Mouse (Mus musculus) lung, postnatal 14 days (tissue): ENCODE data around the gene 1700013G24Rik.
"Not testable (repeated sequence)": the region's sequence is repeated elsewhere in the genome, so short reads cannot be mapped to it uniquely, and the experiment has no call there.

ENCODE experiments used
- DNase-seq: peaks from one replicate; pipeline ENCODE4 v3.0.0; 2021

The 1700013G24Rik gene

DNA sequence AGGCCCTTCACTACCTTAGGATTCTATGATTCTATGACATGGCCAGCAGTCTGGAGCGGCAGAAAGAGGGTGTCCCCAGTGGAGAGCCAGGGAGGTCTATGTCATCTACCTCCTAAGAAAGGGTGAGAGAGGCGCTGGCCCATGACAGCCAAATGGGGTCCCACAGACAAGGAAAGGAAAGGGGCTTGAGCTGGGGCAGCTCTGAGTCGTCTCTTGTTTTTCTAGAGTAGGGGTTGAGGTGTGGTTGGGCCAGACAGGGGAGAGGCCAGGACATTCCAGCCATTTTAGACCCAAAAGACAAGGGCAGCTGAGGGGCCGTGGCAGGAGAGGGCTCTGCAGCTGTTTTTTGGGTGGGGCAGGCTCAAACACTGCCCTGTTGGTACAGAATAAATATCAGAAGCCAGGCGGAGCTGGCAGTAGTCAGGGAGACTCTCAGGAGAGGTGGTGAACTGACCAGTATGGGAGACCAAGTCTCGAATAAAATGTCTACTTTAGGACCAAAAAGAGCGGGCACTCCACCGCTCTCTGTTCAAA lies at the start of gene 1700013G24Rik:
TSS of gene 1700013G24Rik (plus strand) at position 51 of the 534 bp plus-strand sequence.
- no peak for DNase-seq

DNA sequence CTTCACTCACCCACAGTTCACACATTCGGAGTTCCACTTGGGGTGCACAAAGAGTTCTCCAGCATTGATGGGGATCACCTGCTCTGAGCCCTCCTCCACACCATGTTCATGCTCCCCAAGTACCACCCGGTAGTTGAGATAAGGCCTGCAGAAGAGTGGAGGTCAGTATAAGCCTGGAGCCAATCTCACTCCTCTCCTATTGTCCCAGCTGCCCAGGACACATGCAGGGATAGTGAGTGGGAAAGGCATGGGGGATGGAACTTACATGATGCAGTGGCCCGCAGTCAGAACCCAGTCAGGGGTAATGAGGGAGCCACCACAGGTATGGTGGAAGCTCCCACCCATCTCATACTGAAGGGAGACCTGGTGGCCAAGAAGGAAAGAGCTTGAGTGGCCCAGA lies 47.5 kb upstream of the 1700013G24Rik start:
- no peak for DNase-seq

DNA sequence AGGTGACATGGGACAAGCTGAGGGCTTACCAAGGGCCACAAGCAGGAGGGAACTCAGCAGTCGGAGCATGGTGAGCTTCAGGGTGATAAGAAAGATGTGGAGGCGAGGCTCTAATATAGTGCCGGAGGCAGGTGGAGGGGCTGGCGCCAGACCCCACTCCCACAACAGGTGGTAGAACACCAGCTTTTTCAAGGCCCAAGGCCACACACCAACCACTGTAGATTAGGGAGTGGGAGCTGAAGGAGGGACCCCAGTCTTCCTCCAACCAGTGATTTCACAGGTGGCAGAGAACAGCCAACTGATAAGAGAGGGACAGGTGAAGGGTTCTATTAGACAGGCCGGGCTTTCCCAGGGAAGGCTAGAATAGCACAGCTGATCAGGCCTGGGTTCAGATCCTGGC lies 43.4 kb upstream of the 1700013G24Rik start, which contains the start of gene Cela3a:
TSS of gene Cela3a (minus strand) at position 101 of the 400 bp plus-strand sequence.
- DNase-seq = no peak

DNA sequence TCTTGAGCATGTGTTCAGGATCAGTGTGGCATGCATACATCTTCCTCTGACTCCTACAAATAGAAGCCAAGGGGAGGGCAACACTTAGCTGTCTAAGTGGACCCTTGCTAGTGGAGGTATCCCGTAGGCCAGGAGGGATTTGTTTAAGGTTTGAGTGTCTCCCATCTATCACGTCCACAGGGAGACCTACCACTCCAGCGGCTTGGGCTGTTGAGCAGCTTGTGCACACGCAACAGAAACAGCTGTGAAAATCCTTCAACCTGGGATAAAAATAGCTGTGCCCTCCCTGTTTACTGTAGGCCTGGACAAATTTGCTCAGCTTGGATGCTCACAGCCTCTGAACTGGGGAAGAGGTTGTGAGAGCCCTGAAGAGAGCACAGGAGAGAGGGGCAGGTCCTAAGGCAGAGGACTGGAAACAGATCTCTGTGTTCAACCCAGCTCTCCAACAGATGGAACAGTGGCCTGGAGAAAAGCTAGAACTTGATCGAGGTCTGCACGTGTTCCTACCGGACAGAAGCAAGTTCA lies 40.8 kb upstream of the 1700013G24Rik start:
- DNase-seq = not testable (repeated sequence)

DNA sequence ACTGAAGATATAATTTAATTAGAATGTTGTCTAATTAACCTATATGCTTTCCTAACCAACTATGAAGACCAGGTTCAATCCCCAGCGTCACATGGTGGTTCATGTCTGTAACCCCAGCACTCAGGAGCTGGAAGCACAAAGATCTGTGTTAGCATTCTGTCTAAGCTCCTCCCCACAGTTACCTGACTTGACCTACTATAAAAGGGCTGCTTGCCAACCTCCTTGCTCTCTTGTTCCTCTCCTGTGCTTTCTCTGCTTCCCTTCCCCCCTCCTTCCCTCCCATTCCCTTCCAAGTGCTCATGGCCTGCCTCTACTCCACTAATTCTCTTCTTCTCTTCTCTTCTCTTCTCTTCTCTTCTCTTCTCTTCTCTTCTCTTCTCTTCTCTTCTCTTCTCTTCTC lies 38.1 kb upstream of the 1700013G24Rik start:
- peak; percentile 31 for DNase-seq

DNA sequence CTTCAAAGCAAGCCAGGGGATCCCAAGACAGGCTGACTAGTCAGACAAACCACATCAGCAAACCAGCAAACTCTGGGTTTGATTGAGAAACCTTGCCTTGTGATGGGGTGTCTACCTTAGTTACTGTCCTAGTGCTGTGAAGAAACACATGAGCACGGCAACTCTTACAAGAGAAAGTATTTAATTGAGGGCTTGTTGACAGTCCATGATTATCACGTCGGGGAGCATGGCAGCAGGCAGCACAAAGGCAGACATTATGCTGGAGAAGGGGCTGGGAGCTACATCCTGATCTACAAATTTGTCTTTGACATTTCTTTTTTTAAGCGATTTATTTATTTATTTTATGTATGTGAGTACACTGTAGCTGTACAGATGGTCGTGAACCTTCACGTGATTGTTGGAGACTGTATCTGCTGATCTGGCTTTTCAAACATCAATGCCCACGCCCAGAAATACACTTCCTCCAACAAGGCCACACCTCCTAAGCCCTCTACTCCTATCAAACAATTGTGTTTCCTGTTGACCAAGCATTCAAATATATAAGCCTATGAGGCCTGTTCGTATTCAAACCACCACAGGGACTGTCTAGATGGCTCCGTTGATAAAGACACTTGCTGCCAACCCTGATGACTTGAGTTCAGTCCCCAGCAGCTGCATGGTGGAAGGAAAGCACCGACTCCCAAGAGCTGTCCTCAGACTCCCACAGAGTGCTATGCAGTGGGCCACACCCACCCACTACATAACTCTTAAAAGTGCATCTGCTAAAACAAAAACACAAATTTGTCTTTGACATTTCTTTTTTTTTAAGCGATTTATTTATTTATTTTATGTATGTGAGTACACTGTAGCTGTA lies 35.1 kb upstream of the 1700013G24Rik start:
- DNase-seq = no peak

DNA sequence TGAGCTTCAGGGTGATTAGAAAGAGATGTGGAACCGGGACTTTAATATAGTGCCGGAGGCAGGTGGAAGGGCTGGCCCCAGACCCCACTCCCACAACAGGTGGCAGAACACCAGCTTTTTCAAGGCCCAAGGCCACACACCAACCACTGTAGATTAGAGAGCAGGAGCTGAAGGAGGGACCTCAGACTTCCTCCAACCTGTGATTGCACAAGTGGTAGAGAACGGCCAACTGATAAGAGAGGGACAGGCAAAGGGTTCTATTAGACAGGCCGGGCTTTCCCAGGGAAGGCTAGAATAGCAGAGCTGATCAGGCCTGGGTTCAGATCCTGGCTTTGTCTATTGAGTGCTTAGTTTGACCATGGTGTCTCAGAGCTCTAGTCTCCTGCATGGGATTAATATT lies 22.6 kb upstream of the 1700013G24Rik start, which contains the start of gene Cela3b:
TSS of gene Cela3b (minus strand) at position 39 of the 400 bp plus-strand sequence.
- no peak for DNase-seq

DNA sequence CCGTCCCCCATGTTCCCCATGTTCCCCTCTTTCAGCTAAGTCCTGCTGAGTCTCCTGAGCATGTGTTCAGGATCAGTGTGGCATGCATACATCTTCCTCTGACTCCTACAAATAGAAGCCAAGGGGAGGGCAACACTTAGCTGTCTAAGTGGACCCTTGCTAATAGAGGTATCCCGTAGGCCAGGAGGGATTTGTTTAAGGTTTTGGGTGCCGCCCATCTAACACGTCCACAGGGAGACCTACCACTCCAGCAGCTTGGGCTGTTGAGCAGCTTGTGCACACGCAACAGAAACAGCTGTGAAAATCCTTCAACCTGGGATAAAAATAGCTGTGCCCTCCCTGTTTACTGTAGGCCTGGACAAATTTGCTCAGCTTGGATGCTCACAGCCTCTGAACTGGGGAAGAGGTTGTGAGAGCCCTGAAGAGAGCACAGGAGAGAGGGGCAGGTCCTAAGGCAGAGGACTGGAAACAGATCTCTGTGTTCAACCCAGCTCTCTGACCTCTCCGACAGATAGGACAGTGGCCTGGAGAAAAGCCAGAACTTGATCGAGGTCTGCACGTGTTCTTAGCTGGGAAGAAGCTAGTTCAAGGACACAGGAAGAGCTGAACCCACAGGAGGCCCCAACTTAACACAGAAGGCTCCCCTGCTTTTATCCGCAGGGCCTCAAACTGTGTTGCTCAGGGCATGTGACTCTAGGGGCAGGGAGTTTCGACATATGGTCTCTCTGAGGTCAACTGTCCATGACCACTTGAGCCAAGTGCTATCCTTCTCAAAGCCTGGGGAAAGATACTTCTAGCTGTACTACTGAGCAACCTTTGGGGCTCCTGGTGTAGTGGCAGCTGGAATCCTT lies 20.2 kb upstream of the 1700013G24Rik start:
- not testable (repeated sequence) for DNase-seq

DNA sequence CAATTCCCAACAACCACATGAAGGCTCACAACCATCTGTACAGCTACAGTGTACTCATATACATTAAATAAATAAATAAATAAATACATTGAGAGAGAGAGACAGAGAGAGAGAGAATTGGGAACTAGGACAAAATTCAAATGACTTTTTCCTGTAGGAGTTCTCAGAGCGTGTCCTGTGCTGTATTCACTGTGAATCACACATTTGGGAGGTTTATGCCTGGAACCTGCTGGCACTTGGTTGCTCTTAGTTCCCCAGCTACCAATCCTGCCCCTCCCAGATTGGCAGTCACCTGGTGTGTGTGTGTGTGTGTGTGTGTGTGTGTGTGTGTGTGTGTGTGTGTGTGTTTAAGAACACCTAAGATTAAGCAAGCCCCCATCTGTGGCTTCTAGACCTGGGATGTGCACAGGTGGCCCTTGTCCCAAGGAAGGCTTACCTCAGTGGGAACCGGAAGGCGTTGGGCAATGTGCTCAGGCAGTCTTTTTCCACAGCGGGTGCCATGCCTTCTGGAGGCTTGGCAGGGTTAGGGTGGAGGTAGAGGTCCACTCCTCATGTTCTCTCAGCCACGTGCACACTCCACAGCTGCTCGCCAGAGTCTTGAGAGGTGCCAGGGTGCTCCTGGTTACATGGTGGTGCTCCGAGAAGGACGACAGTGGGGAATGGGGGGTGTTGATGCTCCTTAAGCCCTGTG lies 16.0 kb upstream of the 1700013G24Rik start:
- no peak for DNase-seq

DNA sequence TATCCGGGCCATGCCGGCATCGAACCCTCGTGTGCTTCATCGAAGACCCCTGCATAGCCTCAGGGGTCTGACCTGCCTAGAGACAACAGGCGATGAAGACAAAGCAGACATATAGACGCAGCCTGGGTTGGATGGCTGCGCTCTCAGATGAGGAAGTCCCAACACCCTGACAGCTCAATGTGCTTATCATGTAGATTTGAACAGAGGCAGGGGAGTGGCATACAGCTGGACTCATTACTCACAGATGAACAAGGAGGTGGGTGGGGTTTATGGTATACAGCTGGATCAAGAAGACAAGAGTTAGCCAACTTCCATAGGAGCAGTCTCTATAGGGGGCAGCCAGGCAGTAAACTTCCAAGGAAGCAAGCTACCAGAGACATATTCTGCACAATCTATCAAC lies 14.2 kb upstream of the 1700013G24Rik start:
- no peak for DNase-seq

DNA sequence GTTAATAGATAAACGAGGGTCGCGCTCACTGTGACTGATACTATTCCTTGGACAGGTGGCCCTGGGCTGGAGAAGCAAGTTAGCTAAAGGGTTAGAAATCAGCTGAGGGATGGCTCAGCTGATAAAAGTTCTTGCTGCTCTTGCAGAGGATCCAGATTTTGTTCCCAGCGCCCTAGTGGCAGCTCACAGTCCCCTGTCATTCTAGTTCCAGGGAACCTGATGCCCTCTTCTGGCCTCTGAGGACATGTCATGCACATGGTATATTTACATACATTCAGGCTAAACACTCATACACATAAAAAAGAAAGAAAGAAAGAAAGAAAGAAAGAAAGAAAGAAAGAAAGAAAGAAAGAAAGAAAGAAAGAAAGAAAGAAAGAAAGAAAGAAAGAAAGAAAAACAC lies 11.8 kb upstream of the 1700013G24Rik start:
- DNase-seq = no peak

DNA sequence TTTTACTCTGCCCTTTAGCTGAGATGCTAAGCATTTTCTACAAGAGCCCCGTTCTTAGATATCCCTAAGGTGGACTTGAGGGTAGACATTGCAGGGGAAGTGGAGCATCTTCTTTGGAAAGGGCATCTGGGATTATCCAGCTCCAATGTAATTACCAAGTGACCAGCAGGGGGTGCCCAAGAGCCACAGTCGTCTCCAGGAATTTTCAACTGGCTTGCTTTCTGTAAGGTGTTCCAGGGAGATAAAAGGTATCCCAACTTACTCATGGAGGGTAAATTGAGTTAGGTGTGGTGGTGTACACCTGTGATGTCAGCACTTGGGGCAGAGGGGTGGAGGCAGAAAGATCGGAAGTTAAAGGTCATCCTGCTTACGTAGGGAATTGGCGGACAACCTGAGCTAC lies 9.5 kb upstream of the 1700013G24Rik start:
- DNase-seq = peak; percentile 83

DNA sequence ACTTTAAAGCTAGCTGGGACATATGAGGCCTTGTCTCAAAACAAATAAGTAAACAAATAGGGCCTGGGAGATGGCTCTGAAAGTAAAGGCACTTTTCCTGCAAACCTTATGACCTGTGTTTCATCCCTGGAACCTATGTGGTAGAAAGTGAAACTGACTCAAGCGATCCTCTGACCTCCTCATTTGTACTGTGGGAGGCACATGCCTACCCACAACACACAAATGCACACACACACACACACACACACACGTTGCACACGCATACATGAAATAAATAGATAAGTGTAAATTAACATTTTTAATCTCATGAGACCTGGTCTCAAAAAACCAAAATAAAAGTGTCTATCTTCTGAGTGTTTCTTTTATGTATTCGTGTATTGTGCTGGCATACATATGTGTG lies 7.2 kb upstream of the 1700013G24Rik start:
- DNase-seq = no peak

DNA sequence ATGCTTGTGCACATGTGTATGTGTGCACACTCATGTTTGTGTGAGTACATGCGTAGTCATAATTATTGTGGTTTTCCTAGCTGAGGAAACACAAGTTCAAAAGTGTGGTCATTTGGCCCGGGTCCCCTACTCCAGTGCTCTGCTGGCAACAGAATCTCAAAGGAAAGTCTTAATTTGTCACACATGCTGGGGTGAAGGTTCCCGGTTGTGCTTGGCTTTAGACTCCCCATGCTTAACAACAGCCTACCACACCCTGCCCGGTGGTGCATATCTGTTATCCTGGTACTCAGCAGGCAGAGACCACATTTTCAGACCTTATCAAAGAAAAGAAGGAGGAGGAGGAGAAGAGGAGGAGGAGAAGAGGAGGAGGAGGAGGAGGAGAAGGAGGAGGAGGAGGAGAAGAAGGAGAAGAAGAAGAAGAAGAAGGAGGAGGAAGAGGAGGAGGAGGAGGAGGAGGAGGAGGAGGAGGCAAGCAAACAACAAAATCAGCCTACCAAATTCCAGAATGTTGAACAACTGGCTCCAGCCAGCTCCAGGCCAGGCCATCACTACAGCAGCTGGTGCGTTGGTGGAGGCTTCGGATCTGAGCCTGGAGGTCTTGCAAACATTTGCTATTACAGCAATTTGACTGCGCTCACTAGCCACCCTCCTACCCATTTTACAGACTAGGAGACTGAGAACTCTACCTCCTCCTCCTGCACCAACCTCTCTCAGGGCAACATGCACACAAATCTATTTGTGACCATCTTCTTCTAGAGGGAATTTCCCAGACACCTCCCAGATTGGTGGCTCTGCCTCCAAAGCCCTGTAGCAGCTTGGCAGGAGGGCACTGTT lies 5.5 kb upstream of the 1700013G24Rik start:
- no peak for DNase-seq

DNA sequence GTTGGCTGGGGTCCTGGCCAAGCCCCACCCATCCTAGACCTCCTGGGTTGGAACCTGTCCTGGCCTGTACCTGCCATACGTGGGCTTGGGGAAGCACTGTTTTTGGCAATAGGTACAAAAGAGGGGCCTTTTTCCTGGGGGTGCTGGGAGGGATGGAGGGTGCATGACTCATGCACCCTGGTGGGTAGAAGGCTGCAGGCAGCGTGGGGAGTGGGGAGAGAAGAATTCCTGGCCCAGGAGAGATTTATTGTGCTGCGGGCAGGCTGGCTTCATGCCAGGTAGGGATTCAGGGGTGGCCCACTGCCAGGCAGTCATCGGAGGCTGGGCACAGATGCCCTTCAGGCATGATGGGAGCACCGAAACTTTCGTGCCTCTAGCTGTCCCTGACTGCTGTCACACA lies 4.9 kb upstream of the 1700013G24Rik start:
- no peak for DNase-seq

DNA sequence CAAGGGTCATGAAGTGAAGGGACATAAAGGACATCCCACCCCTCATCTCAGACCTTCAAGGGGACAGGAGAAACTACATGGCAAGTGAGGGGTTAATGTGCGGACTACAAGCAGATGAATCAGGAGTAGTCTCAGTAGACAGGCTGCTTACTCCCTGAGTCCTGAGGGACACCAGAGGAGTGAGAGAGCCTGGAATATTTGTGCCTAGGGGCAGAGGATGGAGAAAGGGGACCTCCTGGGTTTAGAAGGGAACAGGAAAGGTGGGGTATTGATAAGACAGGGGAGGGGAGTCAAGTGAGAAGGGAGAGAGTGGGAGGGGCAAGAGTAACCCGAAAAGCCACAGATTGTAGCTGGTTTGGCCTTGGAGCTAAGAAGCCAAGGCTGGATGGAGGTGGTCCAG lies 4.4 kb upstream of the 1700013G24Rik start:
- no peak for DNase-seq

DNA sequence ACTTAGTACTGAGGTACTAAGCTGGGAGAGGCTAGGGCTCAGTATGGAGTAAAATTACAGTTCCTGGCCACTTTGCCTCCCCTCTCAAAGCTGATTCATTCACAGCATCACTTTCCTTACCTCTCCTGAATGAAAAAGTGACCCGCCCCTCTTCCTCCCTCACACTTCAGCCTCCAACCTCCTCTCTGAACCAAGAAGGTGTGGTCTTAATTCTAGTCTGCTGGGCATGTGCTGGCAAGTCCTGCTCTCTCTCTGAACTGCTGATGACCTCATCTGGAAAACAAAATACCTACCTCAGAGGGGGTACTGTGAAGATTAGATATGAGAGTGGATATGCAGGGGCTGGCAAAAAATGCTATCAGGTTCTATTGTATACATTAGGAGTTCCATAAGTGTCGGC lies 4.0 kb upstream of the 1700013G24Rik start:
- no peak for DNase-seq

DNA sequence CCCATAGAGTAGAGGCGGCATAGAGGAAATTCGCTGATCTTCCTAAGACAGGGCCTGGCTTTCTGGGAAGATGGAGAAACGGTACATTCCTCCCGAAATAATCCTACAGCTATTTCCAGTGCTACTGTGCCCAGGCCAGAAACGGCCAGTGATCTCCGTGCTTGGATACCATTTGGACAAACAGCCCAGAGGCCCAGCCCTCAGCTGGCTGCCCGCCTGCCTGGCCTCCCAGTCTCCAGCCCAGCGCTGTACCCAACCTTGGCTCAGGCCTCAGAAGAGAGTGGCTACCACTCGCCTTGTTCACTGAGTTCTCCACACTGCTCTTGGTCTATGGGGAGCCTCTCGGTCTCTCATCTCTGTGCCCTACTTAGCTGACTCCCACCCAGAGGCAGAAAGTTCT lies 3.4 kb upstream of the 1700013G24Rik start:
- no peak for DNase-seq

DNA sequence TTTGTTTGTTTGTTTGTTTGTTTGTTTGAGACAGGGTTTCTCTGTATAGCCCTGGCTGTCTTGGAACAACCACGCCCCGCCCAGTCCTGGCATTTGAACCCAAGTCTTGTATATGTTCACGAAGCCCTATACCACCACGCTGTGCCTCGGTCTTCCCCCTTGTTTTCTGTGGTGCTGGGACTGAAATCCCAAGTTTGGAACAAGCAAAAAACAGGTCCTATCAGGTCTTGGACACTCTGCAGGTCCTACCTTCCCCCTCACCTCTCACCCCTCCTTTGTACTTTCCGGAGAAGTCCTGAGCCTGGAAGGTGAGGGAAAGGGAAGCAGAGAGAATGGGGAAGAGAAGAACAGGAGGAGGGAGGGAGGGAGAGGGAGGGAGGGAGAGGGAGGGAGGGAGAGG lies 894 bp upstream of the 1700013G24Rik start:
- DNase-seq = no peak

DNA sequence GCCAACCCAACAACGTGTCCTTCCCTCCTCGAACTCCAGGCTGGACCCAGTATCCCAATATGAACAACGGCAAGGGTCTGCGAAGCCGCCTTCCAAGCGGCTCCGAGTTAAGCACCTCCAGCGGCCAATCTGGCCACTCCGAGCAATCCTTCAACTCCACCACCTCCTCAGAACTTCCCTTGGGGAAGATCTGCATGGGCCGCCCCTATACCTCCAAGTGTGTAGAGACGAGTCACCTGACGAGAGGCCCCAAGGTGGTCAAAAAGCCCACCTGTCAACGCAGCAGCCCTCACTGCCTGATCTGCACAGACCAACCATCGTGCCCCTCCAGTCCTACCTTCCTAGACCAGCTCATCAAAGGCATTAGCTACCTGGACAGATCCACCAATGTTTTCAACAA lies 1.5 kb downstream of the 1700013G24Rik start:
- no peak for DNase-seq

DNA sequence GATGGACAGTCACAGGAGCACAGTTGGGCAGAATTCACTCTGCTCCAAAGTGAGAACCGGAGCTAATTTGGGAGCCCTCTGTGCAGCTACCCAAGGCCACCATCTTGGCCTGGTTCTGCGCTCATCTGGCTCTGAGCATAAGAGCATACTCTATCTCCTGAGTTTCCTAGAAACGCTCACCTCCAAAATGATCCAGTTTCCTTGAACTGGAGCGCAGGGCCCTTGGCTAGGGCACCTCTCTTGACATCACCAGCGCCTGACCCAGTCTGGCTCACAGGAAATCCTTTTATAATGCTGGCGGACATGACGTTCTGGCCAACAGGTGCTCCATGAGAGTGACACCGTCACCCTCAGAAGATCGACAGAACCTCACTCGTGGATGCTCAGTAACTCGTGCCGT lies 3.5 kb downstream of the 1700013G24Rik start:
- DNase-seq = no peak

DNA sequence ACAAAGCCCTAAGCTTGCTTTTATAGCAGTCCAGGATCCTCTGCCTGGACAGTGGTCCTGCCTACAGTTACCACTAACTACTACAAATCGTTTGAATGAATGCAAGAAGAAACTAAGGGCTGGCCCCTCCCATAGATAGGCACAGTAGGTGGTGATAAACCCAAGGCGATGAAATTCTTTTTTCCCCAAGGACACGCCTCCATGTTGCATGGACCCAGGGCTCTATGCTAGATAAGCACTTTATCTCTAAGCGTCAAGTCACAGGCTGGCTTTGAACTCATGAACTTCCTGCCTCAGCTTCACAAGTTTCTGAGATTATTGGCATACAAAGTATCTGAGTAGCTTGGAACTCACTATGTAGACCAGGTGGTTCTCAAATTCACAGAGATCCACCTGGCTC lies 4.2 kb downstream of the 1700013G24Rik start:
- DNase-seq = no peak
